Mouse (Mus musculus) erythroblast, embryonic 14.5 days (primary cell): ENCODE results near the gene Gltpd2.

ENCODE experiments used
- GATA1 ChIP-seq: IDR thresholded peaks from 2 replicates; pipeline ENCODE4 v1.6.1; 2012; ENCODE audit warnings: low read length, inconsistent platforms, mixed read lengths
- TAL1 ChIP-seq: IDR thresholded peaks from 3 replicates; pipeline ENCODE4 v1.6.1; 2012; ENCODE audit warnings: low read length, inconsistent platforms, mixed read lengths

DNA sequence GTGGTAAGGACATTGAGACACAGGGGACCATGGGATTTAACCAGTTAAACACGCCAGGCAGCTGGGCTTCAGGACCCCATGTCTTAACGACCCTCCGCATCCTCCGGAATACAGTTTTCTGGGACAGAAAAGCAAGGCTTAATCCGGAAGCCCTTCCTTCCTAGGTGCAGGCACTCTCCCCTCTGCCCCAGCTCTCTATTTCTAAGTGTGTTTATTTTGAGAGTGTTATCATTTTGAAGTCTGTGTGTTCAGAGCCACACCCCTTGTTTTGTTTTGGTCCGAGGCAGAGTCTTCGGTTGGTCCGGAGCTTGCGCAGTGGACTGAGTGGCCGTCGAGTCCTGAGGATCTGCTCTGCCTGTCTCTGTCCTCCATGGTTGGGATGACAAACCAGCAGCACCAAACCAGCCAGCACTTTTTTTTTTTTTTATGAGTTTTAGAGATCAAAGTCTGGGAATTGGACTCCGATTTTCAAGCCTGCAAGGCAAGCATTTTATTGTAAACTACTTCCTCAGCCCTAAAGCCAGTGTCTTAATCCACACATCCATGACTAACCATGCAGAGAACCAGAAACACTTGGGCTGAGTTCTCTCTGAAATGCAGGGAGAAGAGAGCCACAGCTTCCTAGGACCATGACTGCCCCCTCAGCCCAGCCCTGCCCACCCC lies 44.0 kb upstream of the Gltpd2 start:
- no peak for TF ChIP-seq TAL1
- TF ChIP-seq GATA1 = no peak
